In genomic region chr7:6130346-6130745, GRCm38 (mm10) we compare ENCODE assay signal across 24 mouse cellular contexts. TPM values are rescaled to one million over a fixed set of nuclear protein-coding genes. Genes with fewer than 3 reads are reported as not detected.
DNase-seq lines count a peak whose midpoint lies in the region; TF ChIP-seq lines count a peak whose summit lies in the region.
"Had no signal": no experiment of that assay in that cellular context is flagged by ENCODE, and none has a peak within 500 bp of the region (broad histone marks: within the 10 kb centered on the region; RNA-seq: fewer than 3 reads in every experiment).

No protein-coding gene starts in this region.

- H3K9ac ChIP-seq in MEL (ENCODE audit: control insufficient read depth, low read depth, low read length, poor library complexity, severe bottlenecking) = no peak overlapping the region
- H3K9ac ChIP-seq: intestine, embryonic 15.5 days; liver, embryonic 15.5 days; neural tube, embryonic 15.5 days had no signal

- no peak overlapping the region for H3K4me3 ChIP-seq in MEL (ENCODE audit: control insufficient read depth in 1 of 2, insufficient read depth in 1 of 2, low read depth in 2 of 2, low read length in 2 of 2)
- H3K4me3 ChIP-seq in embryonic facial prominence, embryonic 10.5 days = no peak overlapping the region
- H3K4me3 ChIP-seq: intestine, embryonic 15.5 days; layer of hippocampus, adult 2 months; liver, embryonic 15.5 days; neural tube, embryonic 15.5 days had no signal

- WGBS in embryonic facial prominence, embryonic 10.5 days = 48% methylated on average over 4 of the region's 4 CpGs

- no peak for TF ChIP-seq RAD21 in MEL (IDR thresholded peaks at IDR 0.05; ENCODE audit: low read depth, low read length)

- intact Hi-C loops in left cerebral cortex, postnatal 10 days (cut with DNase I) = loop anchor here (10.0 kb wide), 1 partner anchor 154 kb away; the partner anchor contains the start of gene Zfp667

- H3K27ac ChIP-seq in MEL (ENCODE audit: control insufficient read depth, low read depth, low read length) = no peak overlapping the region
- H3K27ac ChIP-seq in embryonic facial prominence, embryonic 10.5 days (replicated peaks) = no peak overlapping the region
- H3K27ac ChIP-seq: intestine, embryonic 15.5 days; layer of hippocampus, adult 2 months; liver, embryonic 15.5 days; macrophage; neural tube, embryonic 15.5 days; stomach, postnatal 0 days had no signal

- TF ChIP-seq EP300 in MEL (IDR thresholded peaks at IDR 0.05; ENCODE audit: low read depth in 1 of 2, low read length in 2 of 2) = no peak

- peak; percentile 41 to 52 for DNase-seq in kidney, postnatal 4 days
- DNase-seq in kidney, adult 8-10 months = no peak
- peak; percentile 32 for DNase-seq in MEL (ENCODE audit: low read depth, low spot score)
- DNase-seq in embryonic facial prominence, embryonic 10.5 days (ENCODE audit: low spot score) = peak; percentile 44
- peak; percentile 22 for DNase-seq in mesoderm, embryonic 11.5 days (ENCODE audit: low read depth, low spot score)
- no peak for DNase-seq in thymus, adult 18-20 months
- DNase-seq in left cerebral cortex, postnatal 10 days (ENCODE audit: extremely low spot score in 1 of 2, low spot score in 2 of 2) = no peak
- DNase-seq: adrenal gland, postnatal 25 days; cerebellum, adult 8-10 months; cerebellum, postnatal 36 days; gastrocnemius, postnatal 14 days; heart, adult 11 months; kidney, adult 9 months; kidney, postnatal 14 days; layer of hippocampus, postnatal 36 days; liver; thymus, postnatal 14 days had no signal

- H3K79me2 ChIP-seq in MEL (ENCODE audit: control insufficient read depth, insufficient read depth, low read length, poor library complexity) = no peaks in the 10 kb centered on the region

- H3K36me3 ChIP-seq in MEL (ENCODE audit: control insufficient read depth in 1 of 2, insufficient read depth in 2 of 2, low read length in 2 of 2) = no peaks in the 10 kb centered on the region
- peaks cover 54% of the 10 kb centered on the region for H3K36me3 ChIP-seq in embryonic facial prominence, embryonic 10.5 days (replicated peaks)

- TF ChIP-seq CTCF in MEL (IDR thresholded peaks at IDR 0.05 in 2 of 3, conservative IDR thresholded peaks at IDR 0.05 in 1 of 3; ENCODE audit: control insufficient read depth in 1 of 3, insufficient read depth in 1 of 3, low read depth in 2 of 3, low read length in 3 of 3, poor library complexity in 1 of 3, severe bottlenecking in 1 of 3) = no peak

- no peaks in the 10 kb centered on the region for H3K4me1 ChIP-seq in MEL (ENCODE audit: control insufficient read depth in 1 of 2, insufficient read depth in 2 of 2, low read length in 2 of 2)
- H3K4me1 ChIP-seq in embryonic facial prominence, embryonic 10.5 days = no peaks in the 10 kb centered on the region

- no peaks in the 10 kb centered on the region for H3K27me3 ChIP-seq in MEL (ENCODE audit: control insufficient read depth in 1 of 2, insufficient read depth in 2 of 2, low read length in 2 of 2)
- no peaks in the 10 kb centered on the region for H3K27me3 ChIP-seq in embryonic facial prominence, embryonic 10.5 days (replicated peaks; ENCODE audit: low read depth, poor library complexity, severe bottlenecking)
- H3K27me3 ChIP-seq: intestine, embryonic 15.5 days; liver, embryonic 15.5 days; neural tube, embryonic 15.5 days had no signal

- TF ChIP-seq POLR2A in MEL (IDR thresholded peaks at IDR 0.05; ENCODE audit: control insufficient read depth in 1 of 2, insufficient read depth in 1 of 2, low read depth in 1 of 2, low read length in 2 of 2, poor library complexity in 1 of 2) = no peak

- H3K9me3 ChIP-seq in MEL (replicated peaks; ENCODE audit: insufficient read depth, low read length) = no peaks in the 10 kb centered on the region
- peaks cover 27% of the 10 kb centered on the region for H3K9me3 ChIP-seq in embryonic facial prominence, embryonic 10.5 days
- H3K9me3 ChIP-seq: G1E; intestine, embryonic 15.5 days; liver, embryonic 15.5 days had no signal

TF ChIP-seq in MEL, 35 proteins besides CTCF, POLR2A, EP300 and RAD21:
- TF ChIP-seq MXI1 (IDR thresholded peaks at IDR 0.05; ENCODE audit: low read depth, low read length) = no peak
- no peak for TF ChIP-seq ELF1 (IDR thresholded peaks at IDR 0.05; ENCODE audit: low read depth, low read length)
- TF ChIP-seq POLR2AphosphoS5 (IDR thresholded peaks at IDR 0.05; ENCODE audit: borderline replicate concordance, low read depth, low read length) = no peak
- no peak for TF ChIP-seq CHD1 (IDR thresholded peaks at IDR 0.05; ENCODE audit: low read depth, low read length)
- TF ChIP-seq NELFE (IDR thresholded peaks at IDR 0.05; ENCODE audit: low read depth, low read length) = no peak
- TF ChIP-seq MAFK (IDR thresholded peaks at IDR 0.05; ENCODE audit: borderline replicate concordance, low read depth, low read length) = no peak
- TF ChIP-seq USF1 (IDR thresholded peaks at IDR 0.05; ENCODE audit: low read depth, low read length) = no peak
- no peak for TF ChIP-seq GATA1 (IDR thresholded peaks at IDR 0.05; ENCODE audit: low read depth, low read length)
- TF ChIP-seq USF2 (IDR thresholded peaks at IDR 0.05; ENCODE audit: borderline replicate concordance in 1 of 2, insufficient read depth in 1 of 2, low read depth in 1 of 2, low read length in 2 of 2) = no peak
- TF ChIP-seq MEF2A (IDR thresholded peaks at IDR 0.05; ENCODE audit: extremely low read depth, insufficient replicate concordance, low read depth, low read length, poor library complexity, severe bottlenecking) = no peak
- TF ChIP-seq BHLHE40 (IDR thresholded peaks at IDR 0.05; ENCODE audit: borderline replicate concordance, low read depth, low read length) = no peak
- no peak for TF ChIP-seq TCF12 (IDR thresholded peaks at IDR 0.05; ENCODE audit: low read depth, low read length)
- TF ChIP-seq TAL1 (IDR thresholded peaks at IDR 0.05; ENCODE audit: low read length) = no peak

RNA-seq across cellular contexts. Expression of gene Zfp787, which starts 25.5 kb away (rescaled TPM):
- total RNA-seq in MEL (2012; rRNA removed) = 19.3 and 22.7 TPM in 2 replicates
- 10 to 100 TPM in 1 of 2 experiments, not detected in 1; 28.8 TPM for polyA plus RNA-seq in MEL (2012; ENCODE audit: insufficient read depth in 1 of 2, insufficient read length in 2 of 2, low read depth in 1 of 2, low replicate concordance in 2 of 2, missing spikeins in 1 of 2)
- 23.5 and 26.1 TPM in 2 replicates for polyA plus RNA-seq in embryonic facial prominence, embryonic 10.5 days (2016; fragmentation: Nextera tagmentation; extraction: Ambion mirVana)
- 10 to 100 TPM; 26.1 to 27.2 TPM for total RNA-seq in left cerebral cortex, postnatal 10 days (2021)

RNA-seq across cellular contexts. Expression of gene Zfp444, which starts 41.7 kb away (rescaled TPM):
- total RNA-seq in MEL (2012; rRNA removed) = 16.2 and 18.2 TPM in 2 replicates
- 10 to 100 TPM in 1 of 2 experiments, not detected in 1; 24.2 TPM for polyA plus RNA-seq in MEL (2012; ENCODE audit: insufficient read depth in 1 of 2, insufficient read length in 2 of 2, low read depth in 1 of 2, low replicate concordance in 2 of 2, missing spikeins in 1 of 2)
- polyA plus RNA-seq in embryonic facial prominence, embryonic 10.5 days (2016; fragmentation: Nextera tagmentation; extraction: Ambion mirVana) = 85.1 and 86.3 TPM in 2 replicates
- total RNA-seq in left cerebral cortex, postnatal 10 days (2021) = 10 to 100 TPM; 54.8 to 64.3 TPM

Comparison
In these comparisons a context has a peak if more than half of its experiments do, and no peak if none do; other contexts are left out.
1. DNase-seq: peak in kidney, postnatal 4 days (2 of 2), MEL (single experiment), embryonic facial prominence, embryonic 10.5 days (single experiment) and mesoderm, embryonic 11.5 days (single experiment); none in kidney, adult 8-10 months (0 of 2), thymus, adult 18-20 months (0 of 2) and left cerebral cortex, postnatal 10 days (0 of 2).